Mouse (Mus musculus): ENCODE measurements at regions not wholly inside any gene's neighbourhood (a gene's known extent, or its start where the extent isn't known, plus 50 kb on each side); places are given as distances from the start of the nearest gene placed in this dataset.

GRCm38 (mm10) chr13:52281271-52281670 lies 249.8 kb downstream of the Diras2 start:
- TF ChIP-seq CTCF (IDR thresholded peaks at IDR 0.05; ENCODE audit: borderline replicate concordance, insufficient read depth, low read depth, low read length) (no peak), POLR2A (IDR thresholded peaks at IDR 0.05; ENCODE audit: borderline replicate concordance, insufficient read depth, low read length) (no peak)
